Mouse (Mus musculus): ENCODE results near the gene Sh3bp5l.

DNA sequence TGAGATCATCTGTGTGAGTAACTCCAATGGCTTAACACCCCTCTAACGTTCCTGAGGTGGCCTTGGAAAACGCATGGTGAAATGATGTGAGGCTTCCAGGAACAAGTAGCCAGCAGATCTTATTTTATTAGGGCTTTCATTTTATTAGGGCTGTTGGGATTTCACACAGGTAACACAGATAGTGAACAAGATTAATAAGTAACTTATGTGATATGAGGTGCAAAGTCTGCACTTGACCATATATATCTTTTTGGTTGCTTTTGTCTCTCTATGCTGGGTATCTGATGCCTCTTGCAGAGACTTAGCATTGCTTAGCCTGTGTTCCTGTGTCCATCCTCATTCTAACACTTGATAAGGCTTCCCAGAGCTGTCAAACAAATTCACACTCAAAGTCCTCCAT is 46.7 kb downstream of the Sh3bp5l start:
- TF ChIP-seq CTCF (IDR thresholded peaks at IDR 0.05; ENCODE audit: control insufficient read depth, insufficient read depth, insufficient replicate concordance, low read depth, low read length) (no peak), POLR2A (IDR thresholded peaks at IDR 0.05; ENCODE audit: control insufficient read depth, low read depth, low read length) (no peak)
